Mouse (Mus musculus) gastrocnemius, postnatal 36 days (tissue): ENCODE data around the gene Olfr1025-ps1. TPM values are rescaled to one million over a fixed set of nuclear protein-coding genes. Genes with fewer than 3 reads are reported as not detected.

ENCODE experiments used
- DNase-seq, 2 experiments: peaks; one replicate each; pipeline ENCODE4 v3.0.0; 2022
- intact Hi-C: fragments of 180-260 bp; cut with DNase I; formaldehyde crosslinking; loops from one replicate; pipeline ENCODE4 v1.15.1; 2025
- long read RNA-seq, 2 experiments: library from polyadenylated mRNA; stranded (forward); transcript quantifications; one replicate each; pipeline ENCODE4 v2.0.0; 2021
- total RNA-seq, 2 experiments: library from RNA; stranded (reverse); gene quantifications; 2 replicates each; pipeline ENCODE4 v1.2.3; 2021

Gene Olfr1025-ps1
- total RNA-seq = not detected
- long read RNA-seq, experiment 1 = 0 reads
- long read RNA-seq, experiment 2 = 0 reads

DNA sequence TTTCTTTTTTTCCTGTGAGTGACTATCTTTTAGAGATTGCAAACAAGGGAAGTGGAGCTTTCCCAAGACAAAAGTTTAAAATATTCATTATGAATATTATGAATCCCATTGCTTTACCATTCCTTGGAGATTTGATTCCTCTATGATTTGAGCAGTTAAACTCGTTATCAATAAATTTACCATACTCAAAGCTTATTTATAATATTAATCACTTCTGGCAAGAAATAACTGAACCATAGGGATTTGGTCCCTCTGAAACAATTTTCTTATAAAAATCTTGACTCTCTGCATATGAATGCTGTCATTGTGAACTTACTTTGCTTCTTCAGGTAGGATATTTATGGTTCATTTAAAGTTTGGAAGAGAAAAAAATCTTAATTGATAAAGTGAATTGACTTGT is at the start of gene Olfr1025-ps1:
Gene Olfr1025-ps1, plus strand, starts transcription at position 301 of the 400 bp plus-strand sequence.
- no peak for DNase-seq
- intact Hi-C loops = no loop called here

DNA sequence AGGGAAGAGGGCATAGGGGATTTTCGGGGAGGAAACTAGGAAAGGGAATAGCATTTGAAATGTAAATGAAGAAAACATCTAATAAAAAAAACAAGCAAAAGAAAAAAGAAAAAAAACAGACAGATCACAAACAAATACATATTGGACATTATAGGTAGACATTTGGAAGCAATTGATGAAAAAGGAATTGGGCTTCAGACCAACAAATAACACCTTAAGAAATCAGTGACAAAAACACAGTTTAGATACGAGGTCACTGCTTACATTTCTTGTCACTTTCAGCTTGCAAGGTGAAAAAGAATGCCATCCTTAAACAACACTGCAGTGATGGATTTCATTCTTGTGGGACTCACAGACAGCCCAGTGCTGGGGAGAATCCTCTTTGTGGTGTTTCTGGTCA is 46.7 kb upstream of the Olfr1025-ps1 start, which contains the start of gene Olfr1022:
Gene Olfr1022, plus strand, starts transcription at position 301 of the 400 bp plus-strand sequence.
- DNase-seq = no peak
- intact Hi-C loops = no loop called here

DNA sequence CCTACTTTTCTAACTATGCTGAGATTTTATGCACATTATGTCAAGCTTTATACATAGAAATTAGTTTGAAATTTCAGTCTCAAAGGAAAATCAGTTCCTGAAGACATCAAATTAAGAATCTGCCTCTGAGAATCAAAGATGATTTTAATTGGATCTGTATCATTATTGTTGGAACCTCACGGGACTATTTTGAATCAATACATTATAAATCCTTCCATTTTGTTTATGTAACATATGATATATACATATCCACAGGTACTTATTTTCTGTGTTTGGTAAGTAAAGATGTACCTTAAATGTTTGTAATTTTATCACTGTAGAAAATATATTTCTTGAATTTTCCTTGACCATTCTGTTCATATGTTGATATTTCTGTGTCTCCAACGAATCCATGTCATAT is 29.7 kb upstream of the Olfr1025-ps1 start, which contains the start of gene Olfr1023:
Gene Olfr1023, plus strand, starts transcription at position 301 of the 400 bp plus-strand sequence.
- no peak for DNase-seq
- intact Hi-C loops = no loop called here

GRCm38 (mm10) chr2:85904952-85905351 is 10.0 kb upstream of the Olfr1025-ps1 start, which contains the start of gene Olfr1024:
Olfr1024 (minus strand) TSS chr2:85905052.
- intact Hi-C loops = no loop called here
- DNase-seq = no peak

GRCm38 (mm10) chr2:85913197-85913596 is 1.8 kb upstream of the Olfr1025-ps1 start:
- no peak for DNase-seq
- intact Hi-C loops = no loop called here

- intact Hi-C loops = no loop called here
- DNase-seq = no peak
Observed at GRCm38 (mm10) chr2:85921258-85921657, 6.3 kb downstream of the Olfr1025-ps1 start, which contains the start of gene Olfr1026. Olfr1026 (plus strand) TSS chr2:85921558.

GRCm38 (mm10) chr2:85950137-85950536 is 35.1 kb downstream of the Olfr1025-ps1 start, which contains the start of gene Olfr1028:
Olfr1028 (plus strand) TSS chr2:85950437.
- no peak for DNase-seq
- intact Hi-C loops = no loop called here

Other genes starting within 250 kb of the Olfr1025-ps1 start
- not detected for gene Olfr1006, start 236.4 kb upstream of the Olfr1025-ps1 start, total RNA-seq
- gene Olfr1008, start 225.8 kb upstream of the Olfr1025-ps1 start, total RNA-seq = not detected
- not detected for gene Olfr1009, start 199.8 kb upstream of the Olfr1025-ps1 start, total RNA-seq
- gene Olfr1012, start 152.4 kb upstream of the Olfr1025-ps1 start, total RNA-seq = not detected
- gene Olfr1013, start 148.1 kb upstream of the Olfr1025-ps1 start, total RNA-seq = not detected
- not detected for gene Olfr1014, start 142.5 kb upstream of the Olfr1025-ps1 start, total RNA-seq
- not detected for gene Olfr1015, start 133.2 kb upstream of the Olfr1025-ps1 start, total RNA-seq
- not detected for gene Olfr1016, start 112.6 kb upstream of the Olfr1025-ps1 start, total RNA-seq
- not detected for gene Olfr1018, start 96.7 kb upstream of the Olfr1025-ps1 start, total RNA-seq
- not detected for gene Olfr1019, start 69.7 kb upstream of the Olfr1025-ps1 start, total RNA-seq
- not detected for gene Olfr1020, start 68.2 kb upstream of the Olfr1025-ps1 start, total RNA-seq
- gene Olfr1022, start 46.6 kb upstream of the Olfr1025-ps1 start, total RNA-seq = not detected
- gene Olfr1023, start 29.6 kb upstream of the Olfr1025-ps1 start, total RNA-seq = not detected
- gene Olfr1024, start 10.1 kb upstream of the Olfr1025-ps1 start, total RNA-seq = not detected
- not detected for gene Olfr1026, start 6.4 kb downstream of the Olfr1025-ps1 start, total RNA-seq
- gene Olfr1028, start 35.2 kb downstream of the Olfr1025-ps1 start, total RNA-seq = not detected
- gene Olfr1029, start 58.7 kb downstream of the Olfr1025-ps1 start, total RNA-seq = not detected
- not detected for gene Olfr1030, start 64.1 kb downstream of the Olfr1025-ps1 start, total RNA-seq
- not detected for gene Olfr1031, start 75.1 kb downstream of the Olfr1025-ps1 start, total RNA-seq
- gene Olfr1032, start 90.3 kb downstream of the Olfr1025-ps1 start, total RNA-seq = not detected
- under 1 TPM in 1 of 2 experiments, not detected in 1; 0.08 TPM for gene Olfr1033, start 105.4 kb downstream of the Olfr1025-ps1 start, total RNA-seq
- not detected for gene Olfr1034, start 130.7 kb downstream of the Olfr1025-ps1 start, total RNA-seq
- gene Olfr1036, start 158.8 kb downstream of the Olfr1025-ps1 start, total RNA-seq = not detected
- not detected for gene Olfr1037, start 172.2 kb downstream of the Olfr1025-ps1 start, total RNA-seq
- not detected for gene Olfr1039, start 220.7 kb downstream of the Olfr1025-ps1 start, total RNA-seq
- not detected for gene Olfr1040, start 231.5 kb downstream of the Olfr1025-ps1 start, total RNA-seq
- gene Olfr1042, start 246.6 kb downstream of the Olfr1025-ps1 start, total RNA-seq = not detected